Mouse (Mus musculus): ENCODE measurements around the gene Med12l. TPM values are rescaled to one million over a fixed set of nuclear protein-coding genes. Genes with fewer than 3 reads are reported as not detected.
"Not testable (repeated sequence)": the region's sequence is repeated elsewhere in the genome, so short reads cannot be mapped to it uniquely, and the experiment has no call there.

The Med12l gene
- polyA plus RNA-seq, 1 experiment from 2014 or later, result 3.3 TPM

DNA sequence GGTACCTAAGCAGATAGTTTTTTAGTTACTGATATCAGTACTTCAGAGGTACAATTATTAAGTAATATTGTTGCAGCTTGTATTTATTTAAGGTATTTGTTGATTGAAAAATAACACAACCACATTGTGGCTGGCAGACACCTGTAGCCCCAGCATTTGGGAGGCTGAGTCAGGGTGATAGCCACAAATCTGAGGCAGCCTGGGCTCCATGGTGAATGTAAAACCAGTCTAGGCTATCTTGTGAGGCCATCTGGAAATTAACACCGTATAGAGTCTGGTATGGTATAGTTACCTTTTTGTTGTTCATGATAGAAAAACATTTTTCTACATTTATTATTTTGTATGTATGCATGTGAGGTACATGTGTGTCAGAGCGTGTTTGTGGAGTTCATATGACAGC lies 96.5 kb downstream of the Med12l start:
- ATAC-seq (ENCODE audit: low FRiP score), result no peak
- H3K27me3 ChIP-seq (ENCODE audit: control insufficient read depth, insufficient read depth, low read length), result no peaks in the 10 kb centered on the region

DNA sequence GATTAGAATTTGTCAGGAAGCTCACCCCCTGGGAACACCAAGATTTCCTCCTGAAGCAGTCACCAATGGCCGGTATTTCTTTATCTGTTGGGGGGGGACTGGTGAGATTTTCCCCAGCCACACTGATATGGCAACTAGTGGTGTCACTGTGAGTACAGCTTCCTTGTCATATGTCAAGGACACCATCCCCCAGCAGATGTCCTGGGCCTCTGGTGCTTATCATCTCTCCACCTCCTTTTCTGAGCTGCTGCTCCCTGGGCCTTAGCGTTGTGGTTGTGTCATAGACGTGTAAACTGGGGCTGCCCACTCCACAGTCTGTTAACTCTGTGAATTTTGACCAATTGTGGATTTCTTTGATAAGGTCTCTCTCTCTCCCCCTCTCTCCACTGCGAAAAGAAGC lies 98.8 kb downstream of the Med12l start:
- no peak overlapping the region for H3K4me2 ChIP-seq

More for the DNA sequence above, 96.5 kb downstream of the Med12l start:
- no peak overlapping the region for H3K9ac ChIP-seq (ENCODE audit: low read length)
- H3K27ac ChIP-seq (ENCODE audit: low read depth, low read length), result no peak overlapping the region
- 86% methylated on average over 2 of the region's 2 CpGs for WGBS
- no peak overlapping the region for H3K4me3 ChIP-seq (ENCODE audit: low read depth, low read length)
- no peak overlapping the region for H3K4me2 ChIP-seq
- no peaks in the 10 kb centered on the region for H3K36me3 ChIP-seq (ENCODE audit: control insufficient read depth, insufficient read depth, low read length)
- H3K9me3 ChIP-seq (ENCODE audit: control insufficient read depth, low read length), result no peaks in the 10 kb centered on the region
- no peaks in the 10 kb centered on the region for H3K4me1 ChIP-seq (ENCODE audit: control insufficient read depth, insufficient read depth, low read length)
- DNase-seq (ENCODE audit: low spot score, missing footprints), result no peak

GRCm38 (mm10) chr3:59107439-59107838 lies 101.8 kb downstream of the Med12l start:
- no peaks in the 10 kb centered on the region for H3K36me3 ChIP-seq (ENCODE audit: control insufficient read depth, insufficient read depth, low read length)
- H3K4me1 ChIP-seq (ENCODE audit: control insufficient read depth, insufficient read depth, low read length), result no peaks in the 10 kb centered on the region
- DNase-seq (ENCODE audit: low spot score, missing footprints), result no peak
- H3K4me2 ChIP-seq, result no peak overlapping the region
- no peak overlapping the region for H3K27ac ChIP-seq (ENCODE audit: low read depth, low read length)
- WGBS, result 94% methylated on average over 4 of the region's 4 CpGs
- H3K27me3 ChIP-seq (ENCODE audit: control insufficient read depth, insufficient read depth, low read length), result no peaks in the 10 kb centered on the region
- no peak for ATAC-seq (ENCODE audit: low FRiP score)
- no peaks in the 10 kb centered on the region for H3K9me3 ChIP-seq (ENCODE audit: control insufficient read depth, low read length)
- H3K4me3 ChIP-seq (ENCODE audit: low read depth, low read length), result no peak overlapping the region
- no peak overlapping the region for H3K9ac ChIP-seq (ENCODE audit: low read length)

More for the DNA sequence above, 98.8 kb downstream of the Med12l start:
- ATAC-seq (ENCODE audit: low FRiP score) (no peak), DNase-seq (ENCODE audit: low spot score, missing footprints) (no peak)
- no peak overlapping the region for H3K9ac ChIP-seq (ENCODE audit: low read length)
- no peaks in the 10 kb centered on the region for H3K4me1 ChIP-seq (ENCODE audit: control insufficient read depth, insufficient read depth, low read length)
- 86% methylated on average over 4 of the region's 4 CpGs for WGBS
- no peaks in the 10 kb centered on the region for H3K9me3 ChIP-seq (ENCODE audit: control insufficient read depth, low read length)
- no peak overlapping the region for H3K27ac ChIP-seq (ENCODE audit: low read depth, low read length)
- H3K4me3 ChIP-seq (ENCODE audit: low read depth, low read length), result no peak overlapping the region
- H3K36me3 ChIP-seq (ENCODE audit: control insufficient read depth, insufficient read depth, low read length), result no peaks in the 10 kb centered on the region
- H3K27me3 ChIP-seq (ENCODE audit: control insufficient read depth, insufficient read depth, low read length), result no peaks in the 10 kb centered on the region

- not testable (repeated sequence) for H3K4me3 ChIP-seq (ENCODE audit: low read depth, low read length); H3K9me3 ChIP-seq (ENCODE audit: control insufficient read depth, low read length); H3K9ac ChIP-seq (ENCODE audit: low read length); H3K36me3 ChIP-seq (ENCODE audit: control insufficient read depth, insufficient read depth, low read length); H3K27me3 ChIP-seq (ENCODE audit: control insufficient read depth, insufficient read depth, low read length); H3K4me2 ChIP-seq; H3K27ac ChIP-seq (ENCODE audit: low read depth, low read length); H3K4me1 ChIP-seq (ENCODE audit: control insufficient read depth, insufficient read depth, low read length); ATAC-seq (ENCODE audit: low FRiP score)
- peak; percentile 10 for DNase-seq (ENCODE audit: low spot score, missing footprints)
- 92% methylated on average over 3 of the region's 3 CpGs for WGBS
Observed at GRCm38 (mm10) chr3:59109834-59110233, 104.2 kb downstream of the Med12l start.

DNA sequence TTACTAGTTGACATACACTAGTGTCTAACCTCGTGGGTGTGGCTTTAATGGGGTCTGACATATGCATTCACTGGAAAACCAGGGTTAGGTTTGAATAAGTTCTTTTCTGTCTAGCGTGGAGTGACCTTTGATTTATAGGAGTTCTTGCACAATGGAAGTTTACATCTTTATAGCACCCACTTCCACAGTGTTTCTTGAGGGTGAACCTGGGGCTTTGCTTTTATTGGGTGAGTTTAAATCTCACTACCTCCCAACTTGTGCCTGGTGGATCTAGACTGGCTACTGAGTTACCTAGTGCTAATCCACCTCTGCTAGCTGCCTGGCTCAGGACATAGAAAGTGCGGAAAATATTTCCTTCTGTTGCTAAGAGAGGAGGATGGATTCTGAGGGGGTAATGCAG lies 106.3 kb downstream of the Med12l start:
- 88% methylated on average over 3 of the region's 3 CpGs for WGBS
- DNase-seq (ENCODE audit: low spot score, missing footprints) (peak; percentile 2), ATAC-seq (ENCODE audit: low FRiP score) (no peak)
- no peaks in the 10 kb centered on the region for H3K9me3 ChIP-seq (ENCODE audit: control insufficient read depth, low read length)
- H3K36me3 ChIP-seq (ENCODE audit: control insufficient read depth, insufficient read depth, low read length), result no peaks in the 10 kb centered on the region
- H3K9ac ChIP-seq (ENCODE audit: low read length), result no peak overlapping the region
- H3K4me3 ChIP-seq (ENCODE audit: low read depth, low read length), result no peak overlapping the region
- no peak overlapping the region for H3K27ac ChIP-seq (ENCODE audit: low read depth, low read length)
- no peaks in the 10 kb centered on the region for H3K4me1 ChIP-seq (ENCODE audit: control insufficient read depth, insufficient read depth, low read length)
- no peaks in the 10 kb centered on the region for H3K27me3 ChIP-seq (ENCODE audit: control insufficient read depth, insufficient read depth, low read length)
- H3K4me2 ChIP-seq, result no peak overlapping the region

DNA sequence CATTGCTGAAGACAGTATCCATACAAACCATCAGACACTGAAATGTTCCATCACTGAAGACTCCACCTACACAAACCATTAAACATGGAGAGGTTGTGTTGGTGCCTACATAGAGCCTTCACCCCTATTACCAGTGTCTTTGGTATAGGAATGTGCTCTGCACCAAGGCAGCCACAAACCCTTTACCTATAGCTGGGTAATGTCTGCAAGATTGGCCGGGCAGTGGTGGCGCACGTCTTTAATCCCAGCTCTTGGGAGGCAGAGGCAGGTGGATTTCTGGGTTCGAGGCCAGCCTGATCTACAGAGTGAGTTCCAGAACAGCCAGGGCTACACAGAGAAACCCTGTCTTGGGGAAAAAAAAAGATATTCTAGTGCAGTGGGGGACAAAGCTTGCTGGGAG lies 107.7 kb downstream of the Med12l start:
- H3K9ac ChIP-seq (ENCODE audit: low read length); H3K27ac ChIP-seq (ENCODE audit: low read depth, low read length); H3K4me1 ChIP-seq (ENCODE audit: control insufficient read depth, insufficient read depth, low read length); H3K27me3 ChIP-seq (ENCODE audit: control insufficient read depth, insufficient read depth, low read length); H3K36me3 ChIP-seq (ENCODE audit: control insufficient read depth, insufficient read depth, low read length); ATAC-seq (ENCODE audit: low FRiP score); H3K4me2 ChIP-seq; DNase-seq (ENCODE audit: low spot score, missing footprints); H3K9me3 ChIP-seq (ENCODE audit: control insufficient read depth, low read length); H3K4me3 ChIP-seq (ENCODE audit: low read depth, low read length): not testable (repeated sequence)
- 93% methylated on average over 4 of the region's 4 CpGs for WGBS

DNA sequence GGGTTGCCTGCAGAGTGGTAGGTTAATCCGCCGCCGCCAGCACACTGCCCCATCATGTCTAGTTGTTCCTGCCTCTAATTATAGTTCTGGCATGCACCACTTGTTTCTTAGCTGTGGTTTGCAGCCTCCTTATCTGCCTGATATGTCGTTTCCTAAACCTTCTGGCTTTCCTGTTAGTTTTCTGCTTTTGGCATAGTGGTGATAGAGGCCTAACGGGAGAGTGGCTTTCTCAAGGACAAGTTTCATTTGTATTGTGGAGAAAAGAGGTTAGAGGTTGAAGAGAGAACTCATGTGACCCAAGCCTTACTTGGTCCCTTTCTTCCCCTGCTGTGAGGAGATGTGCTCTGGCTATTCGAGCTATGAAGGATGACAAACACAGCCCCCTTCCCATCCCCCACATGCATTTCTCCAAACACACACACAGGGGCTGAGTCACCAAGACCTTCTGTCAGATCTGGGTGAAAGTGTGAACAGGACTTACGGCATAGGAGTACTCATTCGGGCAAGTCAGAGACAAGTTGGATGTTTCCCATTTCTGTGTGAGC lies 108.4 kb downstream of the Med12l start:
- Histone ChIP-seq H3K4me3 (ENCODE audit: low read depth, low read length) (no peak overlapping the region), H3K27me3 (ENCODE audit: control insufficient read depth, insufficient read depth, low read length) (no peaks in the 10 kb centered on the region), H3K36me3 (ENCODE audit: control insufficient read depth, insufficient read depth, low read length) (no peaks in the 10 kb centered on the region), H3K4me1 (ENCODE audit: control insufficient read depth, insufficient read depth, low read length) (no peaks in the 10 kb centered on the region), H3K9ac (ENCODE audit: low read length) (no peak overlapping the region), H3K9me3 (ENCODE audit: control insufficient read depth, low read length) (no peaks in the 10 kb centered on the region), H3K27ac (ENCODE audit: low read depth, low read length) (no peak overlapping the region), H3K4me2 (no peak overlapping the region)
- ATAC-seq (ENCODE audit: low FRiP score) (no peak), DNase-seq (ENCODE audit: low spot score, missing footprints) (peak; percentile 28)
- WGBS, result 87% methylated on average over 8 of the region's 8 CpGs

GRCm38 (mm10) chr3:59121067-59121730 lies 115.6 kb downstream of the Med12l start:
- no peak overlapping the region for H3K4me2 ChIP-seq
- H3K4me3 ChIP-seq (ENCODE audit: low read depth, low read length), result no peak overlapping the region
- peak; percentile 43 for ATAC-seq (ENCODE audit: low FRiP score)
- 30% methylated on average over 7 of the region's 7 CpGs for WGBS
- H3K36me3 ChIP-seq (ENCODE audit: control insufficient read depth, insufficient read depth, low read length), result no peaks in the 10 kb centered on the region
- H3K9ac ChIP-seq (ENCODE audit: low read length), result no peak overlapping the region
- H3K27me3 ChIP-seq (ENCODE audit: control insufficient read depth, insufficient read depth, low read length), result no peaks in the 10 kb centered on the region
- 0 out of 2 replicates have a peak, but pooled peaks cover 2% of the 10 kb centered on the region for H3K4me1 ChIP-seq (ENCODE audit: control insufficient read depth, insufficient read depth, low read length)
- peak; percentile 85 for DNase-seq (ENCODE audit: low spot score, missing footprints)
- H3K27ac ChIP-seq (ENCODE audit: low read depth, low read length), result no peak overlapping the region
- no peaks in the 10 kb centered on the region for H3K9me3 ChIP-seq (ENCODE audit: control insufficient read depth, low read length)

DNA sequence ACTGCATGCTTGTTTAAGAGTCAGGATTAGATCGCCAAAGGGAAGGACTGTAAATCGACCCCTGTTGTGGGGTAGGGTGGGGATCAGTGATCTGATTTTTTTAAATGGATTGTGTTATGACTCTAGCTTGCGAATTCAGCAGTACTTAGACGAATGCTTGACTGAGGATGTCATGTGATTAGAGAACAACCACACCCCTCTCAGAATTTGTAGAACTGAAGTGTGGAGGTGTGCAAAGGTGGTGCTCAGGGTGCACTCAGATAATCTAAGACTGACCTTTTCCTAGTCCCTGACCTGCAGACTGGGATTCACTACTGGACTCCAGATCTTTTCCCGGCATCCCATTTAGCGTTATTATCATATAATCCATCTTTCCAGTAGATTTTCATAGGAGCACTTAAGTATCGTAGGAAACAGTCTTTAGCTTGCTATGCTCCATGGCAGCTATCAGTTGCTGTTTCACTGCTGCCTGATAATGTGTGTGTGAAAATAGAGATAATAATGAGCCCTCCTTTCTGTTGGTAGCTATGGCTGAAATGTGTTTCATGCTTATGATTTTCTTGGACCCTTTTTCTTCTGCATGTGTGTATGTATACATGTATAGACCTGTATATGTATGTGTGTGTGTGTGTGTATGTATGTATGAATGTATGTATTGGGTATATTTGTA lies 116.3 kb downstream of the Med12l start:
- Histone ChIP-seq H3K9ac (ENCODE audit: low read length) (no peak overlapping the region), H3K27me3 (ENCODE audit: control insufficient read depth, insufficient read depth, low read length) (no peaks in the 10 kb centered on the region), H3K27ac (ENCODE audit: low read depth, low read length) (no peak overlapping the region), H3K4me3 (ENCODE audit: low read depth, low read length) (no peak overlapping the region), H3K9me3 (ENCODE audit: control insufficient read depth, low read length) (no peaks in the 10 kb centered on the region), H3K36me3 (ENCODE audit: control insufficient read depth, insufficient read depth, low read length) (no peaks in the 10 kb centered on the region), H3K4me2 (no peak overlapping the region), H3K4me1 (ENCODE audit: control insufficient read depth, insufficient read depth, low read length) (0 out of 2 replicates have a peak, but pooled peaks cover 2% of the 10 kb centered on the region)
- DNase-seq (ENCODE audit: low spot score, missing footprints) (peak; percentile 81), ATAC-seq (ENCODE audit: low FRiP score) (peak; percentile 16; the same call in 1 of the 2 replicates)
- WGBS, result 65% methylated on average over 7 of the region's 7 CpGs

Data from midbrain, embryonic 11.5 days (tissue).